Mouse (Mus musculus): ENCODE data around the gene Coro7.
"Not testable (repeated sequence)": the region's sequence is repeated elsewhere in the genome, so short reads cannot be mapped to it uniquely, and the experiment has no call there.

Coro7 gene

GRCm38 (mm10) chr16:4679121-4680018, at the start of gene Coro7:
Gene Coro7 (minus strand): TSS chr16:4679777.
- peak; percentile 99 for DNase-seq (ENCODE audit: low read depth, low spot score)

GRCm38 (mm10) chr16:4727963-4728362, 48.4 kb upstream of the Coro7 start:
- no peak for DNase-seq (ENCODE audit: low read depth, low spot score)

DNA sequence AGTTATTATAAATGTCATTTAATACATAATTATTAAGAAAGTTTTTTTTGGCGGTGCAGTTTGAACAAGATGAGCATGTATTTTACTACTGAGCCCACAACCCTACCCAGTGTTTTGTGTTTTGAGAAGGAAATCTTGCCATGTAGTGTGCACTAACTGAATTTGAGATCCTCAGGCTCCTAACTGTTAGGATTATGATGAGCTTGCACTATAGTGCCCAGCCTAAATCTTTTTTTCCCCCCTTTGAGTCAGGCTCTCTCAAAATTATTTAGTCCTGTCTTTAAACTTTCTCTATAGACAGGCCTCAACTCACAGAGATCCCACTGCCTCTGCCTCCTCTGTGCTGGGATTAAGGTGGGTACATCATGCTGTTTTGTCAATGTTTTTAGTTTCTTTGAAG, 47.9 kb upstream of the Coro7 start:
- DNase-seq (ENCODE audit: low read depth, low spot score) = no peak

DNA sequence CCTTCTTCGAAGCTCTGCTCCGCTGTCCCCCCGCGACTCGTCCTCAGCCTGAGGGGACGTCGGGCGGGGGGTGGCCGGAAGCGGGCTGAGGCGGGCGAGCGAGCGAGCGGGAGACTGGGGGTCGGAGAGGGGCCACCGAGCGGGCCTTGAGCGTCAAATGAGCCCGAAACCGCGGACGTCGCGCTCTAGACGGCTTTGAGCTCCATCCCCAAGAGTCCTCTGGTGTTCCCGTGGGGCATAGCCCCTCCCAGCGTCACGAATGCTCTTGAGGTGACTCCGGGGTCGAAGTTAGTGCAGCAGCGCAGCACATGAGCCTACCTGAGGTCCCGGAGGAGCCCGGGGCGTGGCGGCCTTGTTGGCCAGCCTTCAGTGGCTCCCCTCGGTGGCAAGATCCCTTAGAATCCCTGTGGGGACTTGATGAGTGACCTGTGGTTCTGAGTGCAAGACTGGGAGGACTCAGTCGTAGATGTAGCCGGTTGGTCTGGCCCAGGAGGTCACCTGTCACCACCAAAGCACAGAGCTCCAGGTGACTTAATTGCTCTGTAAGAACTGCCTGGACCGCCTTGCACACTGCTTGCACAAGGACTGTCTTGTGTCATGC, 47.1 kb upstream of the Coro7 start:
- no peak for DNase-seq (ENCODE audit: low read depth, low spot score)

DNA sequence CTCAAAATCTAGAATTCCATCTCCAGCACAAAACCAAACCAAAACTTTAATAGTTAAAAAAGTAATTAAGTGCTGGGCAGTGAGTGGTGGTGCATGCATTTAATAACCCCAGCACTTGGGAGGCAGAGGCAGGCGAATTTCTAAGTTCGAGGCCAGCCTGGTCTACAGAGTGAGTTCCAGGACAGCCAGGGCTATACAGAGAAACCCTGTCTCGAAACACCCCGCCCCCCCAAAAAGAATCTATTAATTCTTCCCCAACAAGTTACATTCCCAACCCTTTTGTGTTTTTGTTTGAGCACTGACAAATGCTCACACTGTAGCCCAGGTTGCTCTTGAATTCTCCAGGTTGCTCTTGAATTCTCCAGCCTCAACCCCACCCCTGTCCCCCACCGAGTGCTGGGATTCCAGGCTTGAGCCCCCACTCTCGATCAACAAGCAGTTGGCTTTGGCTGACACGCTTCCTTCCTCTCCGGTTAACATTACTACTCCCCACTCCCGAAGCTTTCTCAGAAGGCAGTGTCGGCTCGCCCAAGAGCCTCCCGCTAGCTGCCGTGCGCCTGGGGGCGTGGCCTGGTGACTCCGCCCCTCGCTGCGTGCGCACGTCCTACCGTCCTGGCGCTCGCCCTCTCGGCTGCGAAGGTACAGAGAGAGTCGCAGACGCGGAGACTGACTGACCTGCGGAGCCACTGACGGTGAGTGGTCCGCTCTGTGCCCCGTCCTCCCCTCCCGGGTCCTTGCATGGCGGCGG, 46.4 kb upstream of the Coro7 start, which contains the start of gene Hmox2:
TSS of gene Hmox2 (plus strand) at position 582 of the 748 bp plus-strand sequence.
- DNase-seq (ENCODE audit: low read depth, low spot score) = peak; percentile 95

DNA sequence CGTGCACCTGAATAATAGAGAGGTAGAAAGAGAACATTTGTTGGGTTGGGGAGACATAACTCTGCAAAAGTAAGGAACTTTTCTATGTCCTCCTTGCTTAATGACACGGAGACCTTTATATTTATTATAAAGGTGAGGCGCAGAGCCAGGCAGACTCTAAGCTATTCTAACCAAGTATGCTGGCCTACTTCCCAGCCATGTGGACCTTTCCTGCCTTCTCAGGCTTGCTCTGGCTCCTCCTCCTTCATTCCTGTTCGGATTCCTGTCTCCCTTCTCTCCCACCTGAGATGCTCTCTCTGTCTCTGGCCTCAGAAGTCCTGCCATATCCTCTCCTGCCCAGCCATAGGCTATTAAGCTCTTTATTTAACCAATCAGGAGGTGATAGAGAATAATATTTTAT, 45.7 kb upstream of the Coro7 start:
- no peak for DNase-seq (ENCODE audit: low read depth, low spot score)

DNA sequence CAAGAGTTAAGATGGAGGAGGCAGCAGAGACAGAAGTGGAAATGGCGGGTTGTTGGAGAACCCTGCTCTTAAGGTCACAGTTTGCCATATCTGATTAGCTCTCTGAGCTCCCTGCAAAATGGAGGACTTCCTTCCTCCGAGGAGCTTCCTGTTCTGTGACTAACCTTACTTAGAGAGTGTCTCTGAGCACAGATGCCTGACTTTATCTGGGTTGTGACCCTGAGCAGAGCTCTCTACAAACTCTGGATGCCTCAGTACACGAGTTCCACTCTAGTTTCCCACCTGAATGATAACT, 43.3 kb upstream of the Coro7 start:
- DNase-seq (ENCODE audit: low read depth, low spot score) = no peak

- peak; percentile 89 for DNase-seq (ENCODE audit: low read depth, low spot score)
These were observed 42.7 kb upstream of the Coro7 start for GRCm38 (mm10) chr16:4722128-4722914.

GRCm38 (mm10) chr16:4718753-4719518, 39.4 kb upstream of the Coro7 start, which contains the start of gene Nmral1:
Gene Nmral1 (minus strand): TSS chr16:4719356.
- peak; percentile 96 for DNase-seq (ENCODE audit: low read depth, low spot score)

DNA sequence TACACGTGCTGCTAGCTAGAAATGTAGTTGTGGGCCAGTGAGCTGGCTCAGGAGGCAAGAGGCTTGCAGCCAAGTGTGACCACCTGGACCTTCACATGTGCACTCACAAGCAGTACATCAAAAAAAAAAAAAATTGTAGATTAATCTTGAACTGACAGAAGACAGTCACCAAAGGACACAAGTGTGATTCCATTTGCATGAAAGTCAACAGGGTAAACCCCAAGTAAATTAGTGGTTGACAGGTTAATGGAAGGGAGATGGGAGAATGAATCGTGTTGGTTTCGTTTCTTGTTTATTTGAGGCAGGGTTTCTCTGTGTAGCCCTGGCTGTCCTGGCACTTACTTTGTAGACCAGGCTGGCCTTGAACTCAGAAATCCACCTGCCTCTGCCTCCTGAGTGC, 38.3 kb upstream of the Coro7 start:
- DNase-seq (ENCODE audit: low read depth, low spot score) = peak; percentile 74

DNA sequence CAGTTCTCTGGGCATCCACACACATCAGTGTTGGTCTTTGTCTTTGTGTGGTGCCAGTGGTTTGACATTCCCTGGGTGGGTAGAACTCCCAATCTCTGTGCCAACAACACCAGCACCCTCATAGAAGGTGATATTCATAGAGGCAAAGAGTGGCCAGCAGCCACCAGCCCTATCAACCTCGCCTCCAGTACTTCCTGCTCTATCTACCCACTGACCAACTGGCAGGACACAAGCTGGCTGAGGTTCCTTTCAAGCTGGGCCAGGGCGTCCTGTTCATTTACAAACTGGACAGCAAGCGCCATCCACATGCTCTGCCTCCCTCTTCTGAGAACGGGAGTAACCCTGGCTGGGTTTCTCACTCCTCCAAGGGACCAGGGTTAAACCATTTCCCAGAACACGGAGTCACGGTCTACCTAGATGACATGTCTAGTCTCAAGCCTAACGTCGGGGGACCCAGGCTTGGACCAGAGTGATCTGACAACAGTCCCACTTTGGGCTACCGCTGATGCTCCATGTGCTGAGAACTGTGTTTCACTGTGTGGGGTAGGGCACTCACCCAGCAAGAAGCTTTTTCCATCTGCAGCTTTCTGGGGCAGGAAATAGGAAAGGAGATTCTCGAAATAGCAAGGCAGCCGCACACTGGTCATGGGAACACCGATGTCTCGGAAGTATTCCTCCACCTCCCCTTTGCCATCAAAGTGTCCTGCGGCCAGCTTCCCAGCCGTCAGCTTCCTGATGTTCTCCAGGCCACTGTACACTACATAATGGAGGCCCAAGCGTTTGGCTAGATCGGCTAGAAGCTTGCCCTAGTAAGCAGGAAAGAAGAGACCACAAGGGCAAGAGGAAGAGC, 34.5 kb upstream of the Coro7 start:
- DNase-seq (ENCODE audit: low read depth, low spot score) = no peak

- DNase-seq (ENCODE audit: low read depth, low spot score) = no peak
These were observed 31.6 kb upstream of the Coro7 start for GRCm38 (mm10) chr16:4711173-4711572.

DNA sequence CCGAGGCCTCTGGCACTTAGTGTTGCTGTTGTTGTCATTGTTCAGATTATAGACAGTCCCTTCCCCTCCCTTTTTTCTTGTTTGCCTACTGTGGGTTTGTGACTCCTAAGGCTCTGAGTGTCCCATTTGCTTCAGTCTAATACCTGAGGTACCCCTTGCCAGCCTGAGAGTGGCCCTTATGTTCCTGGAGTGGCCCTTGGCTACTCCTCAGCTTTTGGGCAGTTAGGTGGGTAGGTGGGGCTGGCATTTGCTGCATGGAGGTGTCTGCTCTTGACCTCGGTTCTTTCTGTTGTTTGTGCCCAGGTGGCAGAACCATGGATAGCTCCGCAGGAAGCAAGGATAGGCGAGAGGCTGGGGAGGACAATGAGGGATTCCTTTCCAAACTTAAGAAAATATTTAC, 26.0 kb upstream of the Coro7 start:
- no peak for DNase-seq (ENCODE audit: low read depth, low spot score)

DNA sequence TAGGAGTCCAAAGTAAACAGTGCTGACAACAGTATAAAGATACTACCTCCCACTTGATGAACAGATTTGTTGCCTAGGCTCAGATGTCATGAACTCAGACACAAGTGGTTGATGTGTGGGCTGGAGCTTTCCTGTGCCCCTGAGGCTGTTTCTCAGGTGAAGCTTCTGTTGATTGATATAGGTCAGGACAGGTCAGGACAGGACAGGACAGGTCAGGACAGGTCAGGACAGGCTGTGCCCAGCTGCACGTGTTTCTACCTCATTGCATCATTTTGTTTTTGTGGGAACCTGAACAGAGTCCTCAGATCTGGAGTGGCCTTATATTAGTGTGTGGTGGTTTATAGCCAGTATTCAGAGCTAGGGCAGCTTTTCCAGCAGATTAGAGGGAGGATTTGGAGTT, 23.1 kb upstream of the Coro7 start:
- DNase-seq (ENCODE audit: low read depth, low spot score) = no peak

DNA sequence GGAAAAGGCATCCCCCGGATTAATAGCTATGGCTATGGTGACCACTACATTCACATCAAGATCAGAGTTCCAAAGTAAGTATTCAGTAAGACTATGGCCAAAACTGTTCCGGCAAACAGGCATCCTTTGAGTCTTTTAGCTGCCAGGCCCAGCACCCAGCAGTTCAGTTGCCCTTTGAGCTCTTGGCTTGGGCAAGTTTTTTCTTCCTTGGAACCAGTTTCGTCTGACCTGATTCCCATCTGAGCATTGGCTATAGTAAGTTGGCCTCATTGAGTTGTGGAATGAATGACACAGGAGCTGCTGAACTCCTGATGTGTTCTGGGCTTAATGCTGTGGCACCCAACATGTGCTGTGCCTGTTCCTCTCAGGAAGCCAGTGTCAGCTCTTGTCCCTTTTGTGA, 21.6 kb upstream of the Coro7 start:
- no peak for DNase-seq (ENCODE audit: low read depth, low spot score)

- not testable (repeated sequence) for DNase-seq (ENCODE audit: low read depth, low spot score)
These were observed 9.8 kb upstream of the Coro7 start for GRCm38 (mm10) chr16:4689371-4689770.

- no peak for DNase-seq (ENCODE audit: low read depth, low spot score)
These were observed 4.8 kb upstream of the Coro7 start for GRCm38 (mm10) chr16:4684457-4684791.

DNA sequence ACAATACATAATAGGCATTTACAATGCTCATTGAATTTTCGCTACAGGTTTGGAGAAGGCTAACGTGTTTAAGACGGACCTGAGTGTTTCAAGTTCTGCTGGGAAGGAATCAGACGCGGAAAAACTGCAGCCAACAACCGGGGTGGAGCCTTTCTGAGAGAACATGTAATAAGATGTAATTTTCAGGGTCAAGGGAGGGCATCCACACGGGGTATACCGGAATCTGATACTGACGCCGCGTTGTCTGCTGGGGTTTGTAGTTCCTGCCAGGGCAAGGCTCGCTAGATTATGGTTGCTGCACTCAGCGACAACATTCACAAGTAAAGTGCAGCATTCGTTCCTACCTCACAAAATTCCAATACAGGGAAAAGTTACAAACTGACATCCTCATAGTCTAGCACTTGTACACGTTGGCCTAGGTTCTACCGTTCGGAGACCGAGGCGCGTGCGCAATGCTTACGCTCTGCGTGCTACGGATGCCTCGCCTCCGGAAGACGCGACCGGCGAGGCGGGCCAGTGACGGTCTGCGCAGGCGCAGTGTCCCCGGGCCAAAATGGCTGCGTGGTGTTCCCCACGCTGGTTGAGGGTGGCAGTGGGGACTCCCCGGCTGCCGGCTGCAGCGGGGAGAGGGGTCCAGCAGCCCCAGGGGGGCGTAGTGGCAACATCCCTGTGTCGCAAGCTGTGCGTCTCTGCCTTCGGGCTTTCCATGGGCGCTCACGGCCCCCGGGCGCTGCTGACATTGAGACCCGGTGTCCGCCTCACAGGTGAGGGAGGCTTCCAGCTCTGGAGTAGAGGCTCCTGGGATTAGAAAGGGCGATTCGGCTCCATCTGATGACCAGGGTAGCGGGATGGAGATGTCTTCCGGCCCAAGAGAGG, 4.2 kb upstream of the Coro7 start:
- DNase-seq (ENCODE audit: low read depth, low spot score) = peak; percentile 99

DNA sequence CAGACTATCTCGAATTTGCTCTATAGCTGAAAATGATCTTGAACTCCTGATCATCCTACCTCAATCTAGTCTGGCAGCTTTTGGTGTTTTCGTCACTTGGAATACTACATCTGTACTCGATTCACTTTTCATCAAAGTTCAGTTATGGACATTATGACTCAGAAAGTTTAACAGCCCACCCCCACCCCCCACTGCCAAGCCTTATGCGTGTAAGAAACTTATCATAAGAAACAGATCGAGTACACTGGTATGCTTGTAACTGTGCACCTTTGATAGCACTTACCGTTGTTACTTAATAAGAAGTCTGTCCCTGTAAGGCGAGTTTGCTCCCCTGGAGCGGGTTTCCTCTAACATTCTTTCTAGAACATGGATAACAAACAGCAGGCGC, 3.6 kb upstream of the Coro7 start:
- no peak for DNase-seq (ENCODE audit: low read depth, low spot score)

Measured in A20 (cell line).